Mouse (Mus musculus) cerebellum, adult 2 months (tissue): ENCODE data around the gene H2afx. TPM values are rescaled to one million over a fixed set of nuclear protein-coding genes. Genes with fewer than 3 reads are reported as not detected.

ENCODE experiments used
- DNase-seq, 2 experiments: peaks; one replicate each; pipeline ENCODE4 v3.0.0; 2021
- H3K27ac ChIP-seq: fragments of 200-500 bp; 2 replicates; pipeline ENCODE4 v1.5.1; 2012; ENCODE audit warnings: low read length, control low read depth, inconsistent platforms; ENCODE audit not compliant: insufficient read depth
- H3K27me3 ChIP-seq: fragments of 200-500 bp; 2 replicates; pipeline ENCODE4 v1.6.1; 2012; ENCODE audit warnings: inconsistent platforms, mild to moderate bottlenecking, low read length, moderate library complexity; ENCODE audit not compliant: control insufficient read depth, insufficient read depth
- H3K4me1 ChIP-seq: fragments of 200-500 bp; 2 replicates; pipeline ENCODE4 v1.6.1; 2011; ENCODE audit warnings: low read length; ENCODE audit not compliant: control insufficient read depth, insufficient read depth
- H3K4me3 ChIP-seq: fragments of 200-500 bp; replicated peaks from 2 replicates; pipeline ENCODE3; 2011; ENCODE audit warnings: mild to moderate bottlenecking, low read depth, low read length, control low read depth; ENCODE audit not compliant: insufficient read depth
- CTCF ChIP-seq: fragments of 200-500 bp; IDR thresholded peaks from 2 replicates; pipeline ENCODE4 v1.5.1; 2011; ENCODE audit warnings: low read depth, mild to moderate bottlenecking, control low read depth, low read length, moderate library complexity, borderline replicate concordance; ENCODE audit not compliant: insufficient read depth
- POLR2A ChIP-seq: fragments of 200-500 bp; IDR thresholded peaks from 2 replicates; pipeline ENCODE4 v1.6.1; 2011; ENCODE audit warnings: low read length, control low read depth, borderline replicate concordance; ENCODE audit not compliant: insufficient read depth
- WGBS: fragments of 180-500 bp; shearing (Covaris S2); methylation state at CpG from one replicate; pipeline ENCODE4 v1.1.7; 2018; 5-methylcytosine and 5-hydroxymethylcytosine counted together
- polyA plus RNA-seq: library from polyadenylated mRNA; depleted of rRNA; stranded (reverse); fragments of >200 nt; gene quantifications from 2 replicates; pipeline ENCODE4 v1.2.3, GENCODE M21; 2012

Gene H2afx
- polyA plus RNA-seq, 1 experiment = 63.5 TPM

GRCm38 (mm10) chr9:44341487-44341886 lies 7.0 kb downstream of the H2afx start:
- DNase-seq = no peak
- H3K27me3 ChIP-seq = no peaks in the 10 kb centered on the region
- 74% methylated on average over 5 of the region's 5 CpGs for WGBS

DNA sequence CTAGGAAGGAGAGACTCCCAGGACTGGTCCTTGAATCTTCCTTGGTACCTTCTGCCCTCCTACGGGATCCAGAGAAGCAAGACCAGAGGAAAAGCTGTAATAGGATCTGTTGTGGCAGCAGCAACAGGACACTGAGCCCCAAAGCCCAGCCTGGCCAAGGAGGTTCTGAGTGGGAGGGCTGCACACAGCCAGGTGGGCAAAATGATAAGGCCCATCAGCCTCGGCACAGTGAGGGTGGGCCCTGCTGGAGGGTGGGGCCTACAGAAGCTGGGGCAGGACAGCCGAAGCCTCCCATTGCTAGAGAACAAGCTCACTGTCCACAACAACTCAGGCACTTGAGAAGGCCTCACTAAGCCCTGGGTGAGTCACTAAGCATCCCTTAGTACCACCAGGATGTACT lies 7.7 kb downstream of the H2afx start:
- no peak overlapping the region for H3K27ac ChIP-seq
- TF ChIP-seq POLR2A (no peak), CTCF (no peak)
- WGBS = 73% methylated on average over 3 of the region's 3 CpGs
- no peak overlapping the region for H3K4me3 ChIP-seq
- no peak for DNase-seq
- H3K4me1 ChIP-seq = peaks cover 2% of the 10 kb centered on the region; the same call in 1 of the 2 replicates
- no peaks in the 10 kb centered on the region for H3K27me3 ChIP-seq

More at GRCm38 (mm10) chr9:44341487-44341886, 7.0 kb downstream of the H2afx start:
- Histone ChIP-seq H3K27ac (no peak overlapping the region), H3K4me3 (no peak overlapping the region), H3K4me1 (peaks cover 8% of the 10 kb centered on the region; the same call in 1 of the 2 replicates)
- no peak for TF ChIP-seq POLR2A
- TF ChIP-seq CTCF = no peak

- Histone ChIP-seq H3K4me1 (peaks cover 2% of the 10 kb centered on the region; the same call in 1 of the 2 replicates), H3K4me3 (no peak overlapping the region), H3K27ac (no peak overlapping the region), H3K27me3 (no peaks in the 10 kb centered on the region)
- no peak for DNase-seq
- 92% methylated on average over 1 of the region's 1 CpGs for WGBS
- TF ChIP-seq POLR2A = no peak
These were observed 8.1 kb downstream of the H2afx start for GRCm38 (mm10) chr9:44342605-44343004.

DNA sequence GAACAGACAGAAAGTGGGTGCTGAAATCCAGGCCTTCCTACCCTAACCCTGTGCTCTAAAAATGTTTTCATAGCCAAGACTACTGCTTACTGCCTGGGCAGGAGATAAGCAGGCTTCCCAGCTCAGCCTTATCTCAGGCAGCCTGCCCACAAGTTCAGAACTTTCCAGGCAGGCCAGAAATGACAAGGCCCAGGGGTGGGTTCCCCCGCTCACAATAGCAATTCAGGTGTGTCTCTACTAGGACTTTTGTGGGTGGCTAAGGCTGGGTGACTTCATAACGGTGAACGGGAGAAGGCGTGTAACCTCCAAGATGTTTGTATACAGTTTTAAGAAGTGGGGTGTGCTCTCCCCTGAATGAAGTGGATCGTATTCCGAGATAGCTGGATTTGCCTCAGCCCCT lies 8.8 kb downstream of the H2afx start:
- no peak for TF ChIP-seq POLR2A
- no peak for TF ChIP-seq CTCF

GRCm38 (mm10) chr9:44343781-44344421 lies 9.4 kb downstream of the H2afx start, which contains the start of gene Hmbs:
Gene Hmbs, minus strand, starts transcription at chr9:44344228.
- peak; percentile 90 to 93 for DNase-seq
- TF ChIP-seq POLR2A (0 out of 2 replicates have a peak, but pooled peaks have one; percentile 23), CTCF (no peak)
- WGBS = under 1% methylated on average over 39 of the region's 39 CpGs
- peak within 1 kb of the TSS; percentile 87 for H3K27ac ChIP-seq
- H3K4me3 ChIP-seq = peak within 1 kb of the TSS; percentile 58
- H3K27me3 ChIP-seq = no peaks in the 10 kb centered on the region
- H3K4me1 ChIP-seq = peaks cover 2% of the 10 kb centered on the region; the same call in 1 of the 2 replicates

More for the DNA sequence above, 8.8 kb downstream of the H2afx start:
- DNase-seq = peak in 1 of 2 experiments; percentile 30
- 6% methylated on average over 6 of the region's 6 CpGs for WGBS
- Histone ChIP-seq H3K4me1 (peaks cover 2% of the 10 kb centered on the region; the same call in 1 of the 2 replicates), H3K27ac (peak overlapping the region; percentile 42), H3K27me3 (no peaks in the 10 kb centered on the region), H3K4me3 (peak overlapping the region; percentile 58)

GRCm38 (mm10) chr9:44345570-44346433 lies 11.3 kb downstream of the H2afx start:
- no peak for DNase-seq
- H3K27ac ChIP-seq = no peak overlapping the region

DNA sequence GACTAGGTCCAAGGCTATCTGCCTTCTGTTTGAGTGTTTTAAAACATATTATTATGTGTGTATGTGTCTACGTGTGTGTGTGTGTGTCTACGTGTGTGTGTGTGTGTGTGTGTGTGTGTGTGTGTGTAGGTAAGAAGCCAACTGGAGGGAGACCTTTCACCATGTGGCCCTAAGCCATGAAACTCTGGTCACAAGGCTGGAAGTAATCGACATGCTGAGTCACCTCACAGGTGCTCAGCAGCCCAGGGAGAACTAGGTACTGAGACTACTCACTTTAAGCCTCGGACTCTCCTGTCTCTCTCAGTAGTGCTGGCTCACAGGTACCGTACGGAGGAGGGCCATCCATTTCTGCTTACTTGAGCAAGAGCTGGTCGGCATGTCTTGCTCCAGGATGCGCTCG lies 12.7 kb downstream of the H2afx start:
- WGBS = 92% methylated on average over 9 of the region's 9 CpGs
- DNase-seq = no peak
- Histone ChIP-seq H3K27ac (no peak overlapping the region), H3K4me3 (no peak overlapping the region), H3K4me1 (peaks cover under 1% of the 10 kb centered on the region; the same call in 1 of the 2 replicates), H3K27me3 (no peaks in the 10 kb centered on the region)
- TF ChIP-seq CTCF (no peak), POLR2A (no peak)

More at GRCm38 (mm10) chr9:44345570-44346433, 11.3 kb downstream of the H2afx start:
- TF ChIP-seq POLR2A (no peak), CTCF (no peak)
- H3K4me1 ChIP-seq = peaks cover 2% of the 10 kb centered on the region; the same call in 1 of the 2 replicates
- H3K4me3 ChIP-seq = no peak overlapping the region
- H3K27me3 ChIP-seq = no peaks in the 10 kb centered on the region
- WGBS = 84% methylated on average over 6 of the region's 6 CpGs
